Mouse (Mus musculus): ENCODE results near the gene Plekha4. TPM values are rescaled to one million over a fixed set of nuclear protein-coding genes. Genes with fewer than 3 reads are reported as not detected.

The Plekha4 gene
- polyA plus RNA-seq, 1 experiment from 2014 or later, result 0.59 TPM

DNA sequence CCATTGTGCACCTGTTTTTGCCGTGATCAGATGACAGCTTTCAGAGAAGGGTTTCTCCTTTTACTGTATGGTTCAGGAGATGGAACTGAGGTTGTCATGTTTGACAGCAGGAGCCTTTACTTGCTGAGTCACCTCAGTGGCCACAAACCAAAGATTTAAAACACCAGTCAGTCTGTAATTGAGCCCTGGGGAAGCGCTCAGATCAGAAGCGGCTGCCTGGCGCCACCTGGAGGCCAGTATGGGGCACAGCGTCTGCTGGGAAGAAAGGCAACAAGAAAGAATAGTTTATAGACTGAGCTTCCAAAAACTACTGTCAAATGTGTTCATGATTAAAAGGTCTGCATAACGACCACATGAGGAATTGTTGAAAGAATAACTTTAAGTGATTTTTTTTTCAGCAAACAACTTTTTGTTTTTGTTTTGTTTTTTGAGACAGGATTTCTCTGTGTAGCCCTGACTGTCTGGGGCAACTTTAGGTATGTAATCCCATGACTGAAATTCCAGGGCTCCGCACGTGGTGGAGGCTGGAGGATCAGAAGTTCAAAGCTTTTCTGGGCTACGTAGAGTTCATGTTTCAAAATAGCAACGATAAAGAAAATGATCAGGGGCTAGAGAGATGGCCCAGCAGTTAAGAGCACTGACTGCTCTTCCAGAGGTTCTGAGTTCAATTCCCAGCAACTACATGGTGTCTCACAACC is 67.1 kb downstream of the Plekha4 start:
- H3K4me1 ChIP-seq, result peaks cover 21% of the 10 kb centered on the region
- no peak overlapping the region for H3K4me3 ChIP-seq
- WGBS, result 21% methylated on average over 10 of the region's 10 CpGs
- no peaks in the 10 kb centered on the region for H3K9me3 ChIP-seq
- no peaks in the 10 kb centered on the region for H3K27me3 ChIP-seq (ENCODE audit: insufficient read depth, poor library complexity, severe bottlenecking)
- H3K27ac ChIP-seq, result no peak overlapping the region
- no peak for DNase-seq (ENCODE audit: low spot score)
- H3K36me3 ChIP-seq, result peaks cover 3% of the 10 kb centered on the region; the same call in 1 of the 2 replicates

- 83% methylated on average over 4 of the region's 4 CpGs for WGBS
- H3K4me3 ChIP-seq, result no peak overlapping the region
- H3K36me3 ChIP-seq, result no peaks in the 10 kb centered on the region
- H3K27me3 ChIP-seq (ENCODE audit: insufficient read depth, poor library complexity, severe bottlenecking), result no peaks in the 10 kb centered on the region
- no peak overlapping the region for H3K27ac ChIP-seq
- no peak for DNase-seq (ENCODE audit: low spot score)
- H3K9me3 ChIP-seq, result no peaks in the 10 kb centered on the region
- H3K4me1 ChIP-seq, result peaks cover 20% of the 10 kb centered on the region
Observed at GRCm38 (mm10) chr7:45595176-45595575, 69.0 kb downstream of the Plekha4 start.

DNA sequence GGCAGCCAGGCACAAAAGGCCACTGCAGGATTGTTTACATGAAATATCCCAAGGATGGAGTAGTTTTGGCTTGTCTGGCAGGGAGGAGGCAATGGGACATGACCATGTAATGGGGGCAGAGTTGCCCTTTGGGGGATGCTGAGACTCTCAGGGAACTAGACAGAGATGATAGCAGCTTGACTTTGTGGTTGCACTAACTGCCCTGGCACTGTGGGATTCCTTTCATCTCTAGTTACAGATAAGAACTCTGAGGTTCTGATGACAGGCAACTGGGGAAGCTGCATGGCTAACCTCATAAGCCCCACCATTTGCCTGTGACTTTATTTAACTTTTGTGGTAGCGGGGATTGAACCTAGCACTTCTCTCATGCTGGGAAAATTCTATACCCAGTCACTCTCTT is 70.0 kb downstream of the Plekha4 start:
- H3K4me3 ChIP-seq, result no peak overlapping the region
- no peaks in the 10 kb centered on the region for H3K36me3 ChIP-seq
- H3K27me3 ChIP-seq (ENCODE audit: insufficient read depth, poor library complexity, severe bottlenecking), result no peaks in the 10 kb centered on the region
- no peak for DNase-seq (ENCODE audit: low spot score)
- no peaks in the 10 kb centered on the region for H3K9me3 ChIP-seq
- 49% methylated on average over 1 of the region's 1 CpGs for WGBS
- peaks cover 20% of the 10 kb centered on the region for H3K4me1 ChIP-seq
- no peak overlapping the region for H3K27ac ChIP-seq

DNA sequence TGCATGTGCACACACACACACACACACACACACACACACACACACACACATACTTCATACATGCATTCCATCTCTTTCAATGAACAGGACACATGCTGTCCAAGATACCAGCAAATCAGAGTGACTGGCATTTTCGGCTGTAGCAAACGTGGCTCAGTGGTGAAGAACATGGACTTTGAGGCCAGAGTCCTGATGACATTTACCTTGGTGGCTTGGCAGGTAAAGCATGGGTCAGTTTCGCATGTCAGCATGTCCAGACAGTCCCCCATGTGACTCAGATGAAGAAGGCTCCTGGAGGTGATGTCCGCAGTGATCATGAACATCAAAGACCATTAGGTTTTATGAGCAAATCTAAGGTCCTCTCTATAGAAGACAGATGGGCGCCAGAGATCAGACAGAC is 70.9 kb downstream of the Plekha4 start:
- Histone ChIP-seq H3K4me1 (peaks cover 20% of the 10 kb centered on the region), H3K36me3 (no peaks in the 10 kb centered on the region), H3K27ac (no peak overlapping the region), H3K9me3 (no peaks in the 10 kb centered on the region), H3K27me3 (ENCODE audit: insufficient read depth, poor library complexity, severe bottlenecking) (no peaks in the 10 kb centered on the region), H3K4me3 (no peak overlapping the region)
- 84% methylated on average over 5 of the region's 5 CpGs for WGBS
- DNase-seq (ENCODE audit: low spot score), result no peak

DNA sequence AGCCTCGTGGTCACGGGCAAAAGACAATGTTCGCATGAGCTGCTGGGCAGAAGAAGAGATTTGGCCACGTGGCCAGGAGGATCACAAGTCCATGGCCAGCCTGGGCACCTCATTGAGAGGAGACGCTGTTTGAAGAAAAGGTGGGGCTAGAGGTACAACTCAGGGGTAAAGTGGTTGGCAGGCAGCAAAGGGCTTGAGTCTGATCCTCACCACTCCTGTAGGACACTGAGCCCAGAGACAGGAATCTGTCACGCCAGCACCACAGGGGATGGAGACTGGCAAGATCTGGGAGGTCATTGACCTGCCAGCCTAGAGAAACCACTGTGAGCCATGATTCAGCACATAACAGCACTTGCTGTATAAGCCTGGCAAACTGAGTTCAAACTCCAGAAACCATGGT is 71.4 kb downstream of the Plekha4 start:
- Histone ChIP-seq H3K4me1 (peaks cover 20% of the 10 kb centered on the region), H3K27ac (no peak overlapping the region), H3K4me3 (no peak overlapping the region), H3K9me3 (no peaks in the 10 kb centered on the region), H3K27me3 (ENCODE audit: insufficient read depth, poor library complexity, severe bottlenecking) (no peaks in the 10 kb centered on the region), H3K36me3 (no peaks in the 10 kb centered on the region)
- no peak for DNase-seq (ENCODE audit: low spot score)
- WGBS, result 90% methylated on average over 6 of the region's 6 CpGs

GRCm38 (mm10) chr7:45598960-45599879 is 73.1 kb downstream of the Plekha4 start:
- H3K4me3 ChIP-seq, result peak overlapping the region; percentile 29; the same call in 1 of the 2 replicates
- H3K4me1 ChIP-seq, result peaks cover 20% of the 10 kb centered on the region
- DNase-seq (ENCODE audit: low spot score), result no peak
- H3K27me3 ChIP-seq (ENCODE audit: insufficient read depth, poor library complexity, severe bottlenecking), result no peaks in the 10 kb centered on the region
- no peak overlapping the region for H3K27ac ChIP-seq
- no peaks in the 10 kb centered on the region for H3K36me3 ChIP-seq
- no peaks in the 10 kb centered on the region for H3K9me3 ChIP-seq
- WGBS, result 37% methylated on average over 18 of the region's 18 CpGs

Other genes starting within 250 kb of the Plekha4 start
- not detected in 2 replicates for gene Slc6a21, start 248.8 kb upstream of the Plekha4 start, polyA plus RNA-seq (2016; fragmentation: Nextera tagmentation; extraction: Ambion mirVana)
- 13.5 and 15.2 TPM in 2 replicates for gene Trpm4, start 192.6 kb upstream of the Plekha4 start, polyA plus RNA-seq (2016; fragmentation: Nextera tagmentation; extraction: Ambion mirVana)
- gene Hrc, start 191.0 kb upstream of the Plekha4 start, polyA plus RNA-seq (2016; fragmentation: Nextera tagmentation; extraction: Ambion mirVana), result 17.9 and 31.4 TPM in 2 replicates
- gene Ppfia3, start 159.3 kb upstream of the Plekha4 start, polyA plus RNA-seq (2016; fragmentation: Nextera tagmentation; extraction: Ambion mirVana), result 2.4 and 2.9 TPM in 2 replicates
- gene Lin7b, start 155.7 kb upstream of the Plekha4 start, polyA plus RNA-seq (2016; fragmentation: Nextera tagmentation; extraction: Ambion mirVana), result 0.59 and 1.4 TPM in 2 replicates
- 173 and 241 TPM in 2 replicates for gene Snrnp70, start 130.6 kb upstream of the Plekha4 start, polyA plus RNA-seq (2016; fragmentation: Nextera tagmentation; extraction: Ambion mirVana)
- gene Kcna7, start 120.7 kb upstream of the Plekha4 start, polyA plus RNA-seq (2016; fragmentation: Nextera tagmentation; extraction: Ambion mirVana), result 0.28 and 0.45 TPM in 2 replicates
- gene Ntf5, start 112.6 kb upstream of the Plekha4 start, polyA plus RNA-seq (2016; fragmentation: Nextera tagmentation; extraction: Ambion mirVana), result 1.5 and 2.6 TPM in 2 replicates
- gene Lhb, start 105.5 kb upstream of the Plekha4 start, polyA plus RNA-seq (2016; fragmentation: Nextera tagmentation; extraction: Ambion mirVana), result not detected in 2 replicates
- 79.9 and 124 TPM in 2 replicates for gene Gys1, start 91.5 kb upstream of the Plekha4 start, polyA plus RNA-seq (2016; fragmentation: Nextera tagmentation; extraction: Ambion mirVana)
- 121 and 175 TPM in 2 replicates for gene Ruvbl2, start 88.2 kb upstream of the Plekha4 start, polyA plus RNA-seq (2016; fragmentation: Nextera tagmentation; extraction: Ambion mirVana)
- gene Ftl1, start 66.4 kb upstream of the Plekha4 start, polyA plus RNA-seq (2016; fragmentation: Nextera tagmentation; extraction: Ambion mirVana), result 4,578 and 4,939 TPM in 2 replicates
- gene Bax, start 59.4 kb upstream of the Plekha4 start, polyA plus RNA-seq (2016; fragmentation: Nextera tagmentation; extraction: Ambion mirVana), result 187 and 244 TPM in 2 replicates
- gene Tulp2, start 44.5 kb upstream of the Plekha4 start, polyA plus RNA-seq (2016; fragmentation: Nextera tagmentation; extraction: Ambion mirVana), result 2.6 and 2.9 TPM in 2 replicates
- gene Gm45808, start 39.5 kb upstream of the Plekha4 start, polyA plus RNA-seq (2016; fragmentation: Nextera tagmentation; extraction: Ambion mirVana), result not detected in 2 replicates
- gene Dhdh, start 37.5 kb upstream of the Plekha4 start, polyA plus RNA-seq (2016; fragmentation: Nextera tagmentation; extraction: Ambion mirVana), result 5.8 and 6.1 TPM in 2 replicates
- gene Nucb1, start 15.9 kb upstream of the Plekha4 start, polyA plus RNA-seq (2016; fragmentation: Nextera tagmentation; extraction: Ambion mirVana), result 163 and 198 TPM in 2 replicates
- gene Ppp1r15a, start 62 bp upstream of the Plekha4 start, polyA plus RNA-seq (2016; fragmentation: Nextera tagmentation; extraction: Ambion mirVana), result 28.2 and 31.2 TPM in 2 replicates
- gene Hsd17b14, start 28.6 kb downstream of the Plekha4 start, polyA plus RNA-seq (2016; fragmentation: Nextera tagmentation; extraction: Ambion mirVana), result 0.42 and 1.2 TPM in 2 replicates
- 76.7 and 80.8 TPM in 2 replicates for gene Bcat2, start 43.8 kb downstream of the Plekha4 start, polyA plus RNA-seq (2016; fragmentation: Nextera tagmentation; extraction: Ambion mirVana)
- gene Fgf21, start 89.2 kb downstream of the Plekha4 start, polyA plus RNA-seq (2016; fragmentation: Nextera tagmentation; extraction: Ambion mirVana), result not detected in 2 replicates
- not detected in 2 replicates for gene Fut1, start 91.0 kb downstream of the Plekha4 start, polyA plus RNA-seq (2016; fragmentation: Nextera tagmentation; extraction: Ambion mirVana)
- gene Izumo1, start 95.5 kb downstream of the Plekha4 start, polyA plus RNA-seq (2016; fragmentation: Nextera tagmentation; extraction: Ambion mirVana), result 0.25 and 0.49 TPM in 2 replicates
- 17.6 and 20.5 TPM in 2 replicates for gene Rasip1, start 101.2 kb downstream of the Plekha4 start, polyA plus RNA-seq (2016; fragmentation: Nextera tagmentation; extraction: Ambion mirVana)
- 1.9 and 2.3 TPM in 2 replicates for gene Mamstr, start 113.6 kb downstream of the Plekha4 start, polyA plus RNA-seq (2016; fragmentation: Nextera tagmentation; extraction: Ambion mirVana)
- 1.1 and 1.3 TPM in 2 replicates for gene Fut2, start 140.1 kb downstream of the Plekha4 start, polyA plus RNA-seq (2016; fragmentation: Nextera tagmentation; extraction: Ambion mirVana)
- gene Ntn5, start 157.7 kb downstream of the Plekha4 start, polyA plus RNA-seq (2016; fragmentation: Nextera tagmentation; extraction: Ambion mirVana), result 0.13 and 0.14 TPM in 2 replicates
- 0.51 and 0.75 TPM in 2 replicates for gene Sec1, start 168.1 kb downstream of the Plekha4 start, polyA plus RNA-seq (2016; fragmentation: Nextera tagmentation; extraction: Ambion mirVana)
- gene Car11, start 173.5 kb downstream of the Plekha4 start, polyA plus RNA-seq (2016; fragmentation: Nextera tagmentation; extraction: Ambion mirVana), result 3.1 and 5.1 TPM in 2 replicates
- gene Dbp, start 178.8 kb downstream of the Plekha4 start, polyA plus RNA-seq (2016; fragmentation: Nextera tagmentation; extraction: Ambion mirVana), result 2.7 and 3.2 TPM in 2 replicates
- 860 and 1,046 TPM in 2 replicates for gene Rpl18, start 189.1 kb downstream of the Plekha4 start, polyA plus RNA-seq (2016; fragmentation: Nextera tagmentation; extraction: Ambion mirVana)
- gene Sphk2, start 191.7 kb downstream of the Plekha4 start, polyA plus RNA-seq (2016; fragmentation: Nextera tagmentation; extraction: Ambion mirVana), result 24.7 and 29.3 TPM in 2 replicates
- 0.76 and 1.2 TPM in 2 replicates for gene Fam83e, start 194.9 kb downstream of the Plekha4 start, polyA plus RNA-seq (2016; fragmentation: Nextera tagmentation; extraction: Ambion mirVana)
- gene Spaca4, start 199.5 kb downstream of the Plekha4 start, polyA plus RNA-seq (2016; fragmentation: Nextera tagmentation; extraction: Ambion mirVana), result not detected in 2 replicates

All from heart, embryonic 10.5 days (tissue).